Mouse (Mus musculus) intestine, postnatal 0 days (tissue): Measurements from ENCODE around the gene Syt7. TPM values are rescaled to one million over a fixed set of nuclear protein-coding genes. Genes with fewer than 3 reads are reported as not detected.

Experiments used
- ATAC-seq: fragments of 200-750 bp; cut with Nextera tagmentation; 2 replicates; pipeline ENCODE4 v1.8.0; 2017; ENCODE audit warnings: mild to moderate bottlenecking, moderate TSS enrichment, moderate library complexity
- H3K27ac ChIP-seq: fragments of 300-500 bp; sonication (generic); 2 replicates; pipeline ENCODE4 v1.5.1; 2014; ENCODE audit warnings: mild to moderate bottlenecking, low read depth, low read length, moderate library complexity
- H3K27me3 ChIP-seq: fragments of 300-500 bp; sonication (generic); replicated peaks from 2 replicates; pipeline ENCODE4 v1.6.1; 2014; ENCODE audit warnings: low read length, mixed read lengths; ENCODE audit not compliant: control insufficient read depth, insufficient read depth
- H3K36me3 ChIP-seq: fragments of 300-500 bp; sonication (generic); 2 replicates; pipeline ENCODE4 v1.6.1; 2014; ENCODE audit warnings: mild to moderate bottlenecking, moderate library complexity; ENCODE audit not compliant: control insufficient read depth, insufficient read depth
- H3K4me1 ChIP-seq: fragments of 300-500 bp; sonication (generic); replicated peaks from 2 replicates; pipeline ENCODE4 v1.6.1; 2014; ENCODE audit warnings: antibody characterized with exemption, low read length, mixed read lengths; ENCODE audit not compliant: control insufficient read depth, insufficient read depth
- H3K4me2 ChIP-seq: fragments of 300-500 bp; sonication (generic); replicated peaks from 2 replicates; pipeline ENCODE4 v1.6.1; 2014; ENCODE audit warnings: low read depth, mild to moderate bottlenecking, moderate library complexity
- H3K4me3 ChIP-seq: fragments of 300-500 bp; sonication (generic); 2 replicates; pipeline ENCODE4 v1.5.1; 2014; ENCODE audit warnings: low read depth, low read length
- H3K9ac ChIP-seq: fragments of 300-500 bp; sonication (generic); 2 replicates; pipeline ENCODE4 v1.6.1; 2014; ENCODE audit warnings: mild to moderate bottlenecking, low read depth, low read length
- H3K9me3 ChIP-seq: fragments of 300-500 bp; sonication (generic); 2 replicates; pipeline ENCODE4 v1.6.1; 2016; ENCODE audit warnings: mixed run types; ENCODE audit not compliant: control insufficient read depth
- CTCF ChIP-seq: sonication (generic); IDR thresholded peaks from 2 replicates; pipeline ENCODE4 v1.5.1; 2016; ENCODE audit warnings: low read depth, mild to moderate bottlenecking, control low read depth, antibody characterized with exemption, moderate library complexity
- WGBS: fragments of 180-500 bp; shearing (Covaris S2); extraction: QIAGEN DNeasy Blood & Tissue Kit; methylation state at CpG from one replicate; pipeline ENCODE4 v1.1.7; 2014; 5-methylcytosine and 5-hydroxymethylcytosine counted together
- polyA plus RNA-seq: library from polyadenylated mRNA; unstranded; fragments of >200 nt; fragmentation: Nextera tagmentation; extraction: Ambion mirVana; gene quantifications from 2 replicates; pipeline ENCODE4 v1.2.1, GENCODE M21; 2015

The Syt7 gene
- polyA plus RNA-seq, 1 experiment from 2014 or later: 1.9 TPM

- Histone ChIP-seq H3K27ac (no peak overlapping the region), H3K27me3 (no peaks in the 10 kb centered on the region), H3K4me1 (no peaks in the 10 kb centered on the region), H3K4me2 (no peak overlapping the region), H3K4me3 (no peak overlapping the region), H3K9ac (no peak overlapping the region), H3K9me3 (no peaks in the 10 kb centered on the region), H3K36me3 (no peaks in the 10 kb centered on the region)
- ATAC-seq: no peak
- no peak for TF ChIP-seq CTCF
- WGBS: 92% methylated on average over 7 of the region's 7 CpGs
These were observed 59.4 kb downstream of the Syt7 start for GRCm38 (mm10) chr19:10448275-10448674.

- no peaks in the 10 kb centered on the region for H3K9me3 ChIP-seq
- no peaks in the 10 kb centered on the region for H3K36me3 ChIP-seq
- no peaks in the 10 kb centered on the region for H3K27me3 ChIP-seq
- H3K9ac ChIP-seq: no peak overlapping the region
- H3K4me3 ChIP-seq: no peak overlapping the region
- 70% methylated on average over 6 of the region's 6 CpGs for WGBS
- TF ChIP-seq CTCF: no peak
- H3K27ac ChIP-seq: no peak overlapping the region
- ATAC-seq: no peak
- no peaks in the 10 kb centered on the region for H3K4me1 ChIP-seq
- H3K4me2 ChIP-seq: no peak overlapping the region
These were observed 60.3 kb downstream of the Syt7 start for GRCm38 (mm10) chr19:10449190-10449589.

GRCm38 (mm10) chr19:10449708-10450107, 60.8 kb downstream of the Syt7 start:
- Histone ChIP-seq H3K4me1 (peaks cover under 1% of the 10 kb centered on the region; the same call in 1 of the 2 replicates), H3K4me3 (no peak overlapping the region)

GRCm38 (mm10) chr19:10454718-10455436, 66.0 kb downstream of the Syt7 start:
- no peak overlapping the region for H3K4me3 ChIP-seq
- TF ChIP-seq CTCF: no peak
- H3K36me3 ChIP-seq: no peaks in the 10 kb centered on the region
- peaks cover 10% of the 10 kb centered on the region; the same call in 1 of the 2 replicates for H3K4me1 ChIP-seq
- WGBS: 59% methylated on average over 4 of the region's 4 CpGs
- H3K4me2 ChIP-seq: peak overlapping the region; percentile 90; the same call in 1 of the 2 replicates
- no peak overlapping the region for H3K27ac ChIP-seq
- peaks cover 39% of the 10 kb centered on the region for H3K27me3 ChIP-seq
- 0 out of 2 replicates have a peak overlapping the region, but pooled peaks have one; percentile 18 for H3K9ac ChIP-seq
- 0 out of 2 replicates have a peak, but pooled peaks have one; percentile 20 for ATAC-seq
- H3K9me3 ChIP-seq: no peaks in the 10 kb centered on the region

More at GRCm38 (mm10) chr19:10449708-10450107, 60.8 kb downstream of the Syt7 start:
- Histone ChIP-seq H3K27ac (no peak overlapping the region), H3K27me3 (peaks cover 1% of the 10 kb centered on the region; the same call in 1 of the 2 replicates), H3K36me3 (no peaks in the 10 kb centered on the region), H3K9ac (no peak overlapping the region), H3K9me3 (no peaks in the 10 kb centered on the region), H3K4me2 (no peak overlapping the region)
- 0% methylated on average over 3 of the region's 3 CpGs for whole genome bisulfite sequencing
- peak; percentile 46; the same call in 1 of the 2 replicates for ATAC-seq
- TF ChIP-seq CTCF: peak; percentile 98

GRCm38 (mm10) chr19:10455437-10455806, 66.5 kb downstream of the Syt7 start:
- TF ChIP-seq CTCF: no peak
- Histone ChIP-seq H3K4me1 (peaks cover 10% of the 10 kb centered on the region; the same call in 1 of the 2 replicates), H3K4me3 (0 out of 2 replicates have a peak overlapping the region, but pooled peaks have one; percentile 55), H3K9me3 (no peaks in the 10 kb centered on the region), H3K27me3 (peaks cover 42% of the 10 kb centered on the region), H3K27ac (no peak overlapping the region), H3K36me3 (no peaks in the 10 kb centered on the region), H3K9ac (0 out of 2 replicates have a peak overlapping the region, but pooled peaks have one; percentile 18), H3K4me2 (peak overlapping the region; percentile 90)
- WGBS: 67% methylated on average over 3 of the region's 3 CpGs
- no peak for ATAC-seq

GRCm38 (mm10) chr19:10456752-10457483, 68.0 kb downstream of the Syt7 start, which contains the start of gene Lrrc10b:
TSS of gene Lrrc10b (minus strand) at chr19:10457473.
- peak within 1 kb of the TSS; percentile 90 for H3K4me2 ChIP-seq
- under 1% methylated on average over 82 of the region's 96 CpGs for WGBS
- peaks cover 44% of the 10 kb centered on the region for H3K27me3 ChIP-seq

More at GRCm38 (mm10) chr19:10456752-10457483, 68.0 kb downstream of the Syt7 start, which contains the start of gene Lrrc10b:
- Histone ChIP-seq H3K9me3 (no peaks in the 10 kb centered on the region), H3K36me3 (no peaks in the 10 kb centered on the region), H3K9ac (peak within 1 kb of the TSS; percentile 62), H3K27ac (peak within 1 kb of the TSS; percentile 88), H3K4me3 (peak within 1 kb of the TSS; percentile 55), H3K4me1 (peaks cover 10% of the 10 kb centered on the region; the same call in 1 of the 2 replicates)
- peak; percentile 77 for TF ChIP-seq CTCF
- ATAC-seq: peak; percentile 72
